Mouse (Mus musculus) thymus, adult 2 months (tissue): ENCODE measurements around the gene Trabd2b.

Experiments used
- CTCF ChIP-seq: fragments of 200-500 bp; IDR thresholded peaks from 2 replicates; pipeline ENCODE4 v1.5.1; 2012; ENCODE audit warnings: mild to moderate bottlenecking, control low read depth, low read length, moderate library complexity, borderline replicate concordance; ENCODE audit not compliant: control insufficient read depth, poor library complexity, insufficient read depth; ENCODE audit errors: extremely low read depth
- POLR2A ChIP-seq: fragments of 200-500 bp; IDR thresholded peaks from 2 replicates; pipeline ENCODE4 v1.6.1; 2012; ENCODE audit warnings: mild to moderate bottlenecking, low read length, control low read depth, moderate library complexity; ENCODE audit not compliant: control insufficient read depth, poor library complexity, insufficient read depth; ENCODE audit errors: extremely low read depth

GRCm38 (mm10) chr4:114460401-114460800 lies 53.9 kb downstream of the Trabd2b start:
- no peak for TF ChIP-seq CTCF
- TF ChIP-seq POLR2A = no peak
